Mouse (Mus musculus): Measurements from ENCODE around the gene Tspan13. TPM values are rescaled to one million over a fixed set of nuclear protein-coding genes. Genes with fewer than 3 reads are reported as not detected.

Tspan13 gene
- polyA plus RNA-seq, 1 experiment from 2014 or later, result 382 TPM

GRCm38 (mm10) chr12:36026126-36026525 is 16.2 kb downstream of the Tspan13 start:
- peaks cover 3% of the 10 kb centered on the region for H3K4me1 ChIP-seq (replicated peaks; ENCODE audit: control insufficient read depth, insufficient read depth, low read length)
- H3K27me3 ChIP-seq (ENCODE audit: control insufficient read depth, insufficient read depth, low read length), result no peaks in the 10 kb centered on the region
- no peak overlapping the region for H3K4me2 ChIP-seq (replicated peaks)
- 89% methylated on average over 4 of the region's 4 CpGs for WGBS
- DNase-seq (ENCODE audit: low spot score) (no peak), ATAC-seq (ENCODE audit: low FRiP score) (no peak)
- H3K9me3 ChIP-seq (ENCODE audit: control insufficient read depth, low read length), result no peaks in the 10 kb centered on the region
- no peak overlapping the region for H3K27ac ChIP-seq
- no peak overlapping the region for H3K9ac ChIP-seq
- peaks cover 5% of the 10 kb centered on the region for H3K36me3 ChIP-seq (replicated peaks; ENCODE audit: control insufficient read depth, insufficient read depth)
- H3K4me3 ChIP-seq (replicated peaks; ENCODE audit: low read length), result no peak overlapping the region

GRCm38 (mm10) chr12:36020710-36021109 is 21.6 kb downstream of the Tspan13 start:
- DNase-seq (ENCODE audit: low spot score) (no peak), ATAC-seq (ENCODE audit: low FRiP score) (no peak)
- H3K4me3 ChIP-seq (replicated peaks; ENCODE audit: low read length), result no peak overlapping the region
- H3K36me3 ChIP-seq (replicated peaks; ENCODE audit: control insufficient read depth, insufficient read depth), result peaks cover 42% of the 10 kb centered on the region
- no peak overlapping the region for H3K9ac ChIP-seq
- no peaks in the 10 kb centered on the region for H3K27me3 ChIP-seq (ENCODE audit: control insufficient read depth, insufficient read depth, low read length)
- no peaks in the 10 kb centered on the region for H3K9me3 ChIP-seq (ENCODE audit: control insufficient read depth, low read length)
- H3K4me2 ChIP-seq (replicated peaks), result no peak overlapping the region
- H3K27ac ChIP-seq, result no peak overlapping the region
- 98% methylated on average over 2 of the region's 2 CpGs for WGBS
- H3K4me1 ChIP-seq (replicated peaks; ENCODE audit: control insufficient read depth, insufficient read depth, low read length), result no peaks in the 10 kb centered on the region; the same call in none of the 2 replicates

- Histone ChIP-seq H3K4me2 (replicated peaks) (no peak overlapping the region), H3K9me3 (ENCODE audit: control insufficient read depth, low read length) (no peaks in the 10 kb centered on the region), H3K27me3 (ENCODE audit: control insufficient read depth, insufficient read depth, low read length) (no peaks in the 10 kb centered on the region), H3K9ac (no peak overlapping the region), H3K4me1 (replicated peaks; ENCODE audit: control insufficient read depth, insufficient read depth, low read length) (no peaks in the 10 kb centered on the region; the same call in none of the 2 replicates), H3K36me3 (replicated peaks; ENCODE audit: control insufficient read depth, insufficient read depth) (peaks cover 48% of the 10 kb centered on the region), H3K27ac (no peak overlapping the region), H3K4me3 (replicated peaks; ENCODE audit: low read length) (no peak overlapping the region)
- ATAC-seq (ENCODE audit: low FRiP score) (0 out of 2 replicates have a peak, but pooled peaks have one; percentile 11), DNase-seq (ENCODE audit: low spot score) (no peak)
- WGBS, result 87% methylated on average over 3 of the region's 3 CpGs
These were observed 22.2 kb downstream of the Tspan13 start for GRCm38 (mm10) chr12:36020081-36020480.

- H3K27ac ChIP-seq, result no peak overlapping the region
- H3K9ac ChIP-seq, result no peak overlapping the region
- H3K36me3 ChIP-seq (replicated peaks; ENCODE audit: control insufficient read depth, insufficient read depth), result peaks cover 54% of the 10 kb centered on the region
- no peaks in the 10 kb centered on the region; the same call in none of the 2 replicates for H3K4me1 ChIP-seq (replicated peaks; ENCODE audit: control insufficient read depth, insufficient read depth, low read length)
- DNase-seq (ENCODE audit: low spot score) (no peak), ATAC-seq (ENCODE audit: low FRiP score) (no peak)
- H3K9me3 ChIP-seq (ENCODE audit: control insufficient read depth, low read length), result no peaks in the 10 kb centered on the region
- H3K27me3 ChIP-seq (ENCODE audit: control insufficient read depth, insufficient read depth, low read length), result no peaks in the 10 kb centered on the region
- no peak overlapping the region for H3K4me3 ChIP-seq (replicated peaks; ENCODE audit: low read length)
- no peak overlapping the region for H3K4me2 ChIP-seq (replicated peaks)
- WGBS, result 83% methylated on average over 4 of the region's 4 CpGs
These were observed 22.7 kb downstream of the Tspan13 start for GRCm38 (mm10) chr12:36019572-36019971.

- Histone ChIP-seq H3K9ac (no peak overlapping the region), H3K4me1 (replicated peaks; ENCODE audit: control insufficient read depth, insufficient read depth, low read length) (no peaks in the 10 kb centered on the region), H3K27ac (no peak overlapping the region), H3K4me3 (replicated peaks; ENCODE audit: low read length) (no peak overlapping the region), H3K36me3 (replicated peaks; ENCODE audit: control insufficient read depth, insufficient read depth) (peaks cover 57% of the 10 kb centered on the region), H3K9me3 (ENCODE audit: control insufficient read depth, low read length) (no peaks in the 10 kb centered on the region), H3K4me2 (replicated peaks) (no peak overlapping the region), H3K27me3 (ENCODE audit: control insufficient read depth, insufficient read depth, low read length) (no peaks in the 10 kb centered on the region)
- DNase-seq (ENCODE audit: low spot score), result no peak
- no peak for ATAC-seq (ENCODE audit: low FRiP score)
- WGBS, result 84% methylated on average over 2 of the region's 2 CpGs
These were observed 24.5 kb downstream of the Tspan13 start for GRCm38 (mm10) chr12:36017791-36018190.

- 78% methylated on average over 7 of the region's 7 CpGs for WGBS
These were observed 28.9 kb downstream of the Tspan13 start for GRCm38 (mm10) chr12:36013216-36013910.

GRCm38 (mm10) chr12:36008364-36009047 is 33.8 kb downstream of the Tspan13 start:
- no peaks in the 10 kb centered on the region for H3K36me3 ChIP-seq (replicated peaks; ENCODE audit: control insufficient read depth, insufficient read depth)
- DNase-seq (ENCODE audit: low spot score), result no peak
- WGBS, result 73% methylated on average over 6 of the region's 6 CpGs

More at GRCm38 (mm10) chr12:36013216-36013910, 28.9 kb downstream of the Tspan13 start:
- H3K9ac ChIP-seq, result no peak overlapping the region
- H3K4me1 ChIP-seq (replicated peaks; ENCODE audit: control insufficient read depth, insufficient read depth, low read length), result no peaks in the 10 kb centered on the region
- H3K36me3 ChIP-seq (replicated peaks; ENCODE audit: control insufficient read depth, insufficient read depth), result peaks cover 28% of the 10 kb centered on the region
- H3K4me2 ChIP-seq (replicated peaks), result no peak overlapping the region
- no peak overlapping the region for H3K27ac ChIP-seq
- H3K27me3 ChIP-seq (ENCODE audit: control insufficient read depth, insufficient read depth, low read length), result no peaks in the 10 kb centered on the region
- no peak for DNase-seq (ENCODE audit: low spot score)
- H3K4me3 ChIP-seq (replicated peaks; ENCODE audit: low read length), result no peak overlapping the region
- ATAC-seq (ENCODE audit: low FRiP score), result no peak
- no peaks in the 10 kb centered on the region for H3K9me3 ChIP-seq (ENCODE audit: control insufficient read depth, low read length)

GRCm38 (mm10) chr12:36007581-36007980 is 34.7 kb downstream of the Tspan13 start:
- no peak for DNase-seq (ENCODE audit: low spot score)
- Histone ChIP-seq H3K4me3 (replicated peaks; ENCODE audit: low read length) (no peak overlapping the region), H3K36me3 (replicated peaks; ENCODE audit: control insufficient read depth, insufficient read depth) (no peaks in the 10 kb centered on the region), H3K4me2 (replicated peaks) (no peak overlapping the region), H3K9me3 (ENCODE audit: control insufficient read depth, low read length) (no peaks in the 10 kb centered on the region), H3K9ac (no peak overlapping the region), H3K4me1 (replicated peaks; ENCODE audit: control insufficient read depth, insufficient read depth, low read length) (no peaks in the 10 kb centered on the region), H3K27me3 (ENCODE audit: control insufficient read depth, insufficient read depth, low read length) (no peaks in the 10 kb centered on the region), H3K27ac (no peak overlapping the region)
- WGBS, result 96% methylated on average over 2 of the region's 2 CpGs
- ATAC-seq (ENCODE audit: low FRiP score), result no peak

More at GRCm38 (mm10) chr12:36008364-36009047, 33.8 kb downstream of the Tspan13 start:
- Histone ChIP-seq H3K4me2 (replicated peaks) (no peak overlapping the region), H3K9me3 (ENCODE audit: control insufficient read depth, low read length) (no peaks in the 10 kb centered on the region), H3K9ac (no peak overlapping the region), H3K27ac (no peak overlapping the region), H3K4me3 (replicated peaks; ENCODE audit: low read length) (no peak overlapping the region), H3K4me1 (replicated peaks; ENCODE audit: control insufficient read depth, insufficient read depth, low read length) (no peaks in the 10 kb centered on the region), H3K27me3 (ENCODE audit: control insufficient read depth, insufficient read depth, low read length) (no peaks in the 10 kb centered on the region)
- no peak for ATAC-seq (ENCODE audit: low FRiP score)

GRCm38 (mm10) chr12:36004714-36005113 is 37.6 kb downstream of the Tspan13 start:
- 73% methylated on average over 4 of the region's 4 CpGs for WGBS
- ATAC-seq (ENCODE audit: low FRiP score) (no peak), DNase-seq (ENCODE audit: low spot score) (no peak)
- no peak overlapping the region for H3K4me3 ChIP-seq (replicated peaks; ENCODE audit: low read length)
- no peaks in the 10 kb centered on the region for H3K9me3 ChIP-seq (ENCODE audit: control insufficient read depth, low read length)
- no peak overlapping the region for H3K4me2 ChIP-seq (replicated peaks)
- H3K27me3 ChIP-seq (ENCODE audit: control insufficient read depth, insufficient read depth, low read length), result no peaks in the 10 kb centered on the region
- no peaks in the 10 kb centered on the region for H3K36me3 ChIP-seq (replicated peaks; ENCODE audit: control insufficient read depth, insufficient read depth)
- H3K4me1 ChIP-seq (replicated peaks; ENCODE audit: control insufficient read depth, insufficient read depth, low read length), result no peaks in the 10 kb centered on the region; the same call in 1 of the 2 replicates
- no peak overlapping the region for H3K27ac ChIP-seq
- H3K9ac ChIP-seq, result no peak overlapping the region
